Mouse (Mus musculus) liver, adult 2 months (tissue): ENCODE data around the gene Tbx20.

Experiments
- CTCF ChIP-seq: fragments of 200-500 bp; IDR thresholded peaks from 2 replicates; pipeline ENCODE4 v1.5.1; 2011; ENCODE audit warnings: low read depth, low read length, control low read depth
- POLR2A ChIP-seq: fragments of 200-500 bp; IDR thresholded peaks from 2 replicates; pipeline ENCODE4 v1.6.1; 2011; ENCODE audit warnings: low read length, control low read depth; ENCODE audit not compliant: insufficient read depth; ENCODE audit errors: extremely low read depth

GRCm38 (mm10) chr9:24777176-24777895 lies 3.2 kb upstream of the Tbx20 start:
- TF ChIP-seq CTCF = no peak
- no peak for TF ChIP-seq POLR2A
